Mouse (Mus musculus): ENCODE measurements around the gene Ppm1a. TPM values are rescaled to one million over a fixed set of nuclear protein-coding genes. Genes with fewer than 3 reads are reported as not detected.

Ppm1a gene
- 13.3 and 19.1 TPM in 2 replicates for polyA plus RNA-seq (2012)

GRCm38 (mm10) chr12:72757086-72757485 is at the start of gene Ppm1a:
Ppm1a (plus strand) TSS chr12:72757455.

Other genes starting within 250 kb of the Ppm1a start
- 0.64 and 0.86 TPM in 2 replicates for gene Pcnx4, start 221.1 kb upstream of the Ppm1a start, polyA plus RNA-seq (2012)
- gene Gm4756, start 107.8 kb upstream of the Ppm1a start, polyA plus RNA-seq (2012) = not detected in 2 replicates
- gene Dhrs7, start 92.5 kb upstream of the Ppm1a start, polyA plus RNA-seq (2012) = 16.6 and 18.2 TPM in 2 replicates
- 0.01 TPM in 1 of 2 replicates, not detected in the other for gene Six6, start 182.4 kb downstream of the Ppm1a start, polyA plus RNA-seq (2012)
- 0.14 and 0.73 TPM in 2 replicates for gene 4930447C04Rik, start 183.3 kb downstream of the Ppm1a start, polyA plus RNA-seq (2012)

Measured in megakaryocyte-erythroid progenitor cell, adult 5 weeks (primary cell).